8 mouse cellular contexts compared by ENCODE assay signal in genomic region chr2:122367181-122367580, GRCm38 (mm10). TPM values are rescaled to one million over a fixed set of nuclear protein-coding genes. Genes with fewer than 3 reads are reported as not detected.
A peak's percentile ranks its signal among the peaks of the same experiment; 100 is the strongest.
DNase-seq lines count a peak whose midpoint lies in the region; ATAC-seq lines count a peak whose summit lies in the region.
"Had no signal": no experiment of that assay in that cellular context is flagged by ENCODE, and none has a peak within 500 bp of the region (broad histone marks: within the 10 kb centered on the region; RNA-seq: fewer than 3 reads in every experiment).

No protein-coding gene starts in this region.

- H3K9me3 ChIP-seq in embryonic facial prominence, embryonic 14.5 days (ENCODE audit: control insufficient read depth, low read length) = no peaks in the 10 kb centered on the region
- no peaks in the 10 kb centered on the region for H3K9me3 ChIP-seq in limb, embryonic 13.5 days

- H3K36me3 ChIP-seq in embryonic facial prominence, embryonic 14.5 days (ENCODE audit: control insufficient read depth, insufficient read depth, low read length) = peaks cover 12% of the 10 kb centered on the region; the same call in 1 of the 2 replicates
- H3K36me3 ChIP-seq in limb, embryonic 13.5 days = peaks cover 22% of the 10 kb centered on the region

- H3K9ac ChIP-seq in embryonic facial prominence, embryonic 14.5 days (ENCODE audit: low read depth, low read length) = peak overlapping the region; percentile 90
- H3K9ac ChIP-seq in limb, embryonic 13.5 days = peak overlapping the region; percentile 92

- H3K4me1 ChIP-seq in embryonic facial prominence, embryonic 14.5 days (ENCODE audit: control insufficient read depth, insufficient read depth, low read length) = peaks cover 15% of the 10 kb centered on the region
- peaks cover 30% of the 10 kb centered on the region for H3K4me1 ChIP-seq in limb, embryonic 13.5 days

- H3K27ac ChIP-seq in embryonic facial prominence, embryonic 14.5 days (replicated peaks; ENCODE audit: low read depth, low read length) = no peak overlapping the region
- H3K27ac ChIP-seq in limb, embryonic 13.5 days = no peak overlapping the region

- ATAC-seq in embryonic facial prominence, embryonic 14.5 days (ENCODE audit: low read depth) = no peak
- ATAC-seq in limb, embryonic 13.5 days (ENCODE audit: low FRiP score, low read depth) = no peak

- DNase-seq in 3134 (ENCODE audit: extremely low read depth, insufficient read length, low spot score) (peak; percentile 72), 3T3-L1 (ENCODE audit: low read depth, low spot score) (peak; percentile 59)
- no peak for DNase-seq in embryonic facial prominence, embryonic 14.5 days (ENCODE audit: low spot score)
- DNase-seq in right cerebral cortex, postnatal 4 days = no peak
- no peak for DNase-seq in layer of hippocampus, adult 11-12 months (ENCODE audit: low spot score)
- no peak for DNase-seq in right cerebral cortex, adult 2 months (ENCODE audit: low spot score in 2 of 2)

- 25% methylated on average over 4 of the region's 4 CpGs for WGBS in embryonic facial prominence, embryonic 14.5 days
- 17% methylated on average over 4 of the region's 4 CpGs for WGBS in limb, embryonic 13.5 days

- peak overlapping the region; percentile 84 for H3K4me3 ChIP-seq in embryonic facial prominence, embryonic 14.5 days (ENCODE audit: low read depth, low read length)
- peak overlapping the region; percentile 92 for H3K4me3 ChIP-seq in limb, embryonic 13.5 days

- peak overlapping the region; percentile 84 for H3K4me2 ChIP-seq in embryonic facial prominence, embryonic 14.5 days (ENCODE audit: low read depth, low read length)
- H3K4me2 ChIP-seq in limb, embryonic 13.5 days (replicated peaks) = peak overlapping the region; percentile 88

- no peaks in the 10 kb centered on the region for H3K27me3 ChIP-seq in embryonic facial prominence, embryonic 14.5 days (replicated peaks; ENCODE audit: control insufficient read depth, insufficient read depth, low read length)
- H3K27me3 ChIP-seq in limb, embryonic 13.5 days = peaks cover 10% of the 10 kb centered on the region; the same call in 1 of the 2 replicates

RNA-seq across cellular contexts. Expression of gene Shf, which starts 1.8 kb away (rescaled TPM):
- polyA plus RNA-seq in embryonic facial prominence, embryonic 14.5 days (2014; fragmentation: Nextera tagmentation; extraction: Ambion mirVana) = 5.5 and 6.4 TPM in 2 replicates
- polyA plus RNA-seq in limb, embryonic 13.5 days (2015; fragmentation: Nextera tagmentation; extraction: Ambion mirVana) = 4.2 and 6.0 TPM in 2 replicates

RNA-seq across cellular contexts. Expression of gene Duox1, which starts 51.7 kb away (rescaled TPM):
- 0.34 and 0.67 TPM in 2 replicates for polyA plus RNA-seq in embryonic facial prominence, embryonic 14.5 days (2014; fragmentation: Nextera tagmentation; extraction: Ambion mirVana)
- polyA plus RNA-seq in limb, embryonic 13.5 days (2015; fragmentation: Nextera tagmentation; extraction: Ambion mirVana) = 0.74 and 0.87 TPM in 2 replicates
- polyA plus RNA-seq: liver, adult 2 months had no signal

RNA-seq across cellular contexts. Expression of gene Duoxa1, which starts 53.7 kb away (rescaled TPM):
- 3.6 and 4.2 TPM in 2 replicates for polyA plus RNA-seq in embryonic facial prominence, embryonic 14.5 days (2014; fragmentation: Nextera tagmentation; extraction: Ambion mirVana)
- polyA plus RNA-seq in limb, embryonic 13.5 days (2015; fragmentation: Nextera tagmentation; extraction: Ambion mirVana) = 1.7 and 3.5 TPM in 2 replicates
- polyA plus RNA-seq: liver, adult 2 months had no signal

RNA-seq across cellular contexts. Expression of gene Slc28a2, which starts 59.1 kb away (rescaled TPM):
- polyA plus RNA-seq in embryonic facial prominence, embryonic 14.5 days (2014; fragmentation: Nextera tagmentation; extraction: Ambion mirVana) = 1.0 and 1.2 TPM in 2 replicates
- polyA plus RNA-seq in limb, embryonic 13.5 days (2015; fragmentation: Nextera tagmentation; extraction: Ambion mirVana) = 0.15 and 0.29 TPM in 2 replicates

Comparison
In these comparisons a context has a peak if more than half of its experiments do, and no peak if none do; other contexts are left out.
1. DNase-seq: peak in 3134 (single experiment) and 3T3-L1 (single experiment); none in embryonic facial prominence, embryonic 14.5 days (single experiment), right cerebral cortex, postnatal 4 days (single experiment), layer of hippocampus, adult 11-12 months (single experiment) and right cerebral cortex, adult 2 months (0 of 2).